Mouse (Mus musculus) C2C12 (cell line): Measurements from ENCODE around the gene Slc10a7.

Experiments
- CTCF ChIP-seq: IDR thresholded peaks from one replicate; pipeline ENCODE4 v1.5.1; 2011; ENCODE audit not compliant: control insufficient read depth, insufficient read depth, insufficient read length
- MAX ChIP-seq: IDR thresholded peaks from one replicate; pipeline ENCODE4 v1.6.1; 2011; ENCODE audit warnings: mild to moderate bottlenecking, control low read depth
- USF1 ChIP-seq: IDR thresholded peaks from one replicate; pipeline ENCODE4 v1.6.1; 2011; ENCODE audit warnings: low read depth, mild to moderate bottlenecking, control low read depth, moderate library complexity

DNA sequence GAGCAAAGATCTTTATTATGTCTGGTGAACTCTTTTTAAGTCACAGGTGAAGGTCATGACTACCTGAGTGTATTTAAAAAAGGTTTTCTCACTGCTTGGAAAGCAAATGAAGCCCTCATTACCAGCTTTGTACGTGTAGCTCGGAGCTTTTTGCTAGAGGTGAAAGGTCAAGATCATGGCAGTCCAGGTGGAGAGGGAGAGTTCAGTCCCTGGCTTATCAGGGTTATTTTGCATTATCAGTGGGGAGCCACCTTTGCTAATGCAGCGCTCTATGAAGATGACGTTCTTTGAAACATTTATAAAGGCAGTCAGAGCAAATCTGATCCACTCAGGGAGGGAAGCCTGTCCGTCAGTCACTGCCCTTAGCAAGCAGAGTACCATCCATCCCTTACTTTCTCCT lies 27.6 kb downstream of the Slc10a7 start:
- TF ChIP-seq CTCF (no peak), USF1 (no peak), MAX (no peak)
